Mouse (Mus musculus) cerebellum, adult 2 months (tissue): ENCODE measurements at regions not wholly inside any gene's neighbourhood (a gene's known extent, or its start where the extent isn't known, plus 50 kb on each side); places are given as distances from the start of the nearest gene placed in this dataset.

Experiments used
- CTCF ChIP-seq: fragments of 200-500 bp; IDR thresholded peaks from 2 replicates; pipeline ENCODE4 v1.5.1; 2011; ENCODE audit warnings: low read depth, mild to moderate bottlenecking, control low read depth, low read length, moderate library complexity, borderline replicate concordance; ENCODE audit not compliant: insufficient read depth
- POLR2A ChIP-seq: fragments of 200-500 bp; IDR thresholded peaks from 2 replicates; pipeline ENCODE4 v1.6.1; 2011; ENCODE audit warnings: low read length, control low read depth, borderline replicate concordance; ENCODE audit not compliant: insufficient read depth

- TF ChIP-seq CTCF = no peak
- no peak for TF ChIP-seq POLR2A
Observed at GRCm38 (mm10) chr11:63708412-63708811, 213.7 kb downstream of the Hs3st3b1 start.
